Mouse (Mus musculus) c-Kit-positive CD71-negative TER-119-negative erythroid progenitor cells, embryonic 14.5 days (primary cell): ENCODE results near the gene Acot7.
A peak's percentile ranks its signal among the peaks of the same experiment; 100 is the strongest.

Source experiments
- DNase-seq: peaks from one replicate; pipeline ENCODE4 v3.0.0-alpha.2; 2013; ENCODE audit warnings: low read depth

Acot7 gene

GRCm38 (mm10) chr4:152296874-152297861, 119.2 kb downstream of the Acot7 start, which contains the start of gene Icmt:
Gene Icmt (plus strand): TSS chr4:152297227.
- peak; percentile 96 for DNase-seq

DNA sequence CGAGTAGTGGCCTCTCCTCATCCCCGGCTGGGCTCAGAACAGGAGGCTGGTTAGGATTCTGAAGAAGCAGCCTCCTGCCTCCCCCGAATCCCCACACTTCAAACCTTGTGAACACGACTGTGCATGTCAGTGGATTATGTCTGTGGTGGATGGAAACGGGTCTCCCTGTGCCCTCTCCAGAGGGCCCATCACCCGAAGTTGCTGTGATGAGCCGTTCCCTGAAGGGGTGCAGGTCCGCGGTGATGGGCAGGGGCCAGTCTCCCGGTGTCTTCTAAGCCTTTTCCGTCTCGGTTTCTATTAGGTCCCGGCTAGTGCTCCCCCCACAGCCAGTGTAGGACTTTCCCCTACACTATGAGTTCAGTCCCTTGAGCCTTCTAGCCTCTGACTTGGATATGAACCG, 120.9 kb downstream of the Acot7 start:
- no peak for DNase-seq

- no peak for DNase-seq
These were observed 122.4 kb downstream of the Acot7 start for GRCm38 (mm10) chr4:152300375-152300774.

DNA sequence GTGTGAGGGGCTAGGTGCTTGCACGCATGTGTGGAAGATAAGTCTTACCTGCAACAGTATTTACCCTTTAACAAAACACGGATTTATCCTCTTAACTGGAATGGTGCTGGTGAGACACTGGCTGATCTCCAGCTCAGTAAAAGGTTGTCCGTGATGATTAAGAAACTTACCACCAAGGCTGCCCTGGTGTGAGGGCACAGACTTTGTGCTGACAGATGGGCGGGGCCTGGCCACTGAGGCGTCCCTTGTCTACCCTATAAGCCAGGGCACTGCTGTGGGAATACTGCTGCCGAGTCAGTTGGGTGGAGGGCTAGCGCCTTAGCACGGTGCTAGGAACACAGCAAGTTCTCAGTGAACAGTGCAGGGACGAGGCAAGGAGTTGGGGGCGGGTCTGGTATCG, 124.1 kb downstream of the Acot7 start:
- DNase-seq: no peak

DNA sequence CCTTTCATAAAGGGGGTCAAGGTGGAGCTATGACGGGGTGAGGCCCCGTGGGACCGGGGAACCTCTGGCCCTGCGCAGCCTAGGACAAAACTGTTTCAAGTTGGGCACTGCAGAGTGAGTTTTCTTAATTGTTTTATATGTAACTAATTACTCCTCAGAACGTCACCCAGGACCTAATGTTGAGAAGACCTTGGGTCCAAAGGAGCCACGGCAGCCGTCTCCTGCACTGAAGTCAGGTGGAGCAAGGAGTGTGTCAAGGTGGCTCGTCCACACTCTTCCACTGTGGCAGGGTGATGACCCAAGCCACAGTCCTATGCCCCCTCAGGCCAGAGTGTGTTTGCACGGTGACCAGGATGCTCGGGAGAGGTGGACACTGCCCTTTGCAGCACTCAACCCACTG, 125.2 kb downstream of the Acot7 start:
- no peak for DNase-seq

DNA sequence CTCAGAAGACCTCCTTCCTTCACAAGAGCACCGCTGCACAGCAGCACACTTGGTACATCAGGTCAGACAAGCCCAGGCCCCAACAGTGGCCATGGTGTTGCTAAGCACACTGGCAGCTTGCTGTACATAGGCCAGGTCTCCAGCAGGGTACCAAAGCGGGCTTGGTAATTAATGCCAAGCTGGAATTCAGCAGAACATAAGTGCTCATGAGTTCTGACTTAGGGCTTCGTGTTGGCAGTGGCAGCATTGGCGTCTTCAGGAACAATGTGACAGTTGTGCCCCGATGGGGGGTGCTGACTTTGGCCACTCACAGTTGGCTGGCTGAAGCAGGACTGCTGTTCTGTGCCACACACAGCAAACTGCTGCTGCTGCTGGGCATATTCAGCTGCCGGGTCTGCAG, 126.8 kb downstream of the Acot7 start:
- DNase-seq: no peak

- no peak for DNase-seq
These were observed 128.1 kb downstream of the Acot7 start for GRCm38 (mm10) chr4:152305991-152306390.

DNA sequence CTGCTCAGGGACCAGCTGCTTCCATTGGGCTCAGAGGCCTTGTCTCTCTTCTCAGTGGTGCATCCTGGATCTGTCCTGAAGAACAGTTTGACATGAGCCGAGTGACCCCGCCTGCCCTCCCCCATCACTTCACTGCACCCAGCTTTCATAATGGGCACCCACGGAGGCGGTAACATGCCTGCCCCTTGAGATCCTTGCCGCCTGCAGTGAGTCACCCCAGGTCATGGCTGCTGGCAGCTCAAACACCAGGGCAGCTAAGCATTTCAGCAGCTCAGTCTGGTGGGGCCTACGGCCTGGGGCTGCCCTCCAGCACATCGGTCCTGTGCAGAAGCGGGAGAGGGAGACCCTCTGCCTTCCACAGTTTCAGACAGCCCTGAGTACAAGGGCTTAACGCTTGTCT, 129.6 kb downstream of the Acot7 start:
- no peak for DNase-seq

GRCm38 (mm10) chr4:152312186-152312585, 134.3 kb downstream of the Acot7 start:
- no peak for DNase-seq

DNA sequence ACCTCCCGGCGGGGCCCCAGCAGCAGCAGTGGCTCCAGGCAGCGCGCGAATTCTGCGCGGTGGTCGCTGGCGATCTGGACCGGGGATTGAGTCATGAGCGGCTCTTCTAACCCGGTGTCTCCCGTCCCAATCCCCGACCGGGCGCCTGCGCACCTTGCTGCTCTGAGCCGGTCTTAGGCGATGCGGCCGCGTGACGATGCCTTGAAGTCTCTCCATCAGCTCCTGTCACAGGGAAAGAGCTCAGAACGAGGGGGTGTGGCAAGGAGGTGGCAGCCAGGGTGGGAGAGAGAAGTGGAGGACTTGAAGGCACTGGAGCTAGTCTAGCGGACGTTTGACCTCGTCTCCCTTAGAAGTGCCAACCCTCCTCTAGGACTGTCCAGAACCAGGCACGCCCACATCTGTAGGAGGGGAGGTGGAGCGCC, 135.3 kb downstream of the Acot7 start:
- no peak for DNase-seq

GRCm38 (mm10) chr4:152313934-152314333, 136.0 kb downstream of the Acot7 start:
- no peak for DNase-seq

GRCm38 (mm10) chr4:152315498-152316213, 137.7 kb downstream of the Acot7 start:
- DNase-seq: no peak

DNA sequence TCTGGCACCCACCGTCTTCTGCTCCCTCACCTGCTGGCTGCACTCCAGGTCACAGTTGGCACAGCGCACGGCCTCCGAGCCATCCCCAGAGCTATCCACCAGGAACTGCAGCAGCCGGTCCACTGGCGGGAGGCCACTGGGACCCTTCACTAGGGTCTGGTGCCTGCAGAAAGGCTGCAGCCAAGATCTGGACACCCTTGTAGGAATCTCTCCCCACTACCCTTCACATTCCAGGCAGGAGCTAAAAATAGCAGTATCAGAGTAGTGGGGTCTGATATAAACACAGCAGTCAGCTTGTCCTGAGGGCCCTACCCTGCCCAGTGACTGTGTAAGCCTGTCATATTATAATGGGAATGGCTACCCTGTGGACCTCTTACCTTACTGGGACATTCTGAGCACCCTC, 139.7 kb downstream of the Acot7 start:
- DNase-seq: no peak

DNA sequence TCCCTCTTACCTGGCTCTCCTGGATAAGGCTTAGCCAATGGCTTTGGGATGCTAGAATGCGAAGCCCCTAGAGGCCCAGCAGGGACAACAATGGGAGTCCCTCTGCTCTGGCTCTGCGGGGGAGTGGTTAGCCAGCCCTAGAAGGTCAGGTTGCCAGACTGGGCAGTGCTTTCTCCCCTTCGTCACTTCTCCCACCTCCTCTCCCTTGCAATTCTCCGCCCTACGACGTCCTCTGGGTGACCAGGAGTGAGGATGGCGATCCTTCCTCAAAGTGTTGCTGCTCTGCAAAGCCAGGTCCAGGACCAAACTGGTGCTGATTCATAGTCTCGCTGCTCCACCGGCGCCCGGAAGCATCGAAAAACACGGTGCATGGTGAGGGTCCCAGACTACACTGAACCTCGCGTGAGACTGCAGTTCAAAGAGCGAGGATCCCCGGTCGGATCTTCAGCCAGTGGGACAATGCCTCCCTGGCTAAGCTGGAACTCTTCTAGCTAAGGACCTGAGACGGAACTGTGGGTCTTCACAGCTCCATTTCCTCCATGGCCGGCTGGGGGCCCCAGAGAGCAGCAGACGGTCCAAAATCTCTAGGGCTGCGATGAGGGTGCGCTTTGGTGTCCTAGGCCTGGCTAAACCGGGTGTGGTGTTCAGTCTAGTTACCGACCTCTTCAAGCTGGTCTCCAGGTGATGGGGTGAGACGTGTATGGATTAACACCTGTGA, 140.7 kb downstream of the Acot7 start, which contains the start of gene Rnf207:
Gene Rnf207 (minus strand): TSS at position 477 of the 718 bp plus-strand sequence.
- peak; percentile 53 for DNase-seq
